Mouse (Mus musculus) CD4-positive, CD25-positive, alpha-beta regulatory T cell, adult 2 months (primary cell): Measurements from ENCODE around the gene Egln3.
A peak's percentile ranks its signal among the peaks of the same experiment; 100 is the strongest.

Source experiments
- DNase-seq: peaks from one replicate; pipeline ENCODE4 v3.0.0-alpha.2; 2012; ENCODE audit warnings: low read depth, low spot score

Gene Egln3

DNA sequence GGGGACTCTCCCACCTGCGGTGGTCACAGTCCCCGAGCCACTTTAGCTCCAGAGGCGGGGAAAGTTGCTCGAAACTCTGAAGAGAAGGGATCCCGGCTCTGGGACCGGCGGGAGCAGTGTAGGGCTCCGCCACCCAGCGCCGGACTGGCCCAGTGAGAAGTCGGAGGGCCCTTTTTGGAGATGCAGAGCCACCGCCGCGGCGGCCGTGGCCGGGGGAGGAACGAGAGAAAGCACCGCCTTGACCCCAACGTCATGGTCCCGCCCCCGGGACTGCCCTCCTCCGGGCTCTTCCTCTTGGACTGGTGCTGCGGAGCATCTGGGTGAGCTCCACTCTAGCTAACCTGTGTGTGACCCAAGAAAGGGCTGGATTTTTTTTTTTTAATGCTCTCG, at the start of gene Egln3:
Gene Egln3 (minus strand): TSS at position 205 of the 390 bp plus-strand sequence.
- DNase-seq: peak; percentile 84

DNA sequence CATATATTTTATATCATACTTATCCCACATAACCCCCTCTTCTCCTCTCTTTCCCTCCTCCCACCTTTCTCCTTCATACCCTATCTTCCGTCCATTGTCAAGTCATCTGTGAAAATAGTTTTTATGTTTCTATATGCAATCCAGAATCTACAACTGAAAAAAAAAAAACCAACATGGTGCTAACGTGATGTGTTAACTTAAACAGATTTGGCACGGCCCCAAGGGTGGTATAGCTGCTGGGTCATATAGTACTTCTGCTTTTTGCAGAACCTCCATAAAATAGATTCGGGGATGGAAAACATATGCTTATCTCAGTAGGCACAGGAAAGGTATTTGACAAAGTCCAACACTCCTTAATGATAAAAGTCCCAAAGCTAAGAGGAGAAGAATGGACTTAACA, 49.8 kb upstream of the Egln3 start:
- no peak for DNase-seq

DNA sequence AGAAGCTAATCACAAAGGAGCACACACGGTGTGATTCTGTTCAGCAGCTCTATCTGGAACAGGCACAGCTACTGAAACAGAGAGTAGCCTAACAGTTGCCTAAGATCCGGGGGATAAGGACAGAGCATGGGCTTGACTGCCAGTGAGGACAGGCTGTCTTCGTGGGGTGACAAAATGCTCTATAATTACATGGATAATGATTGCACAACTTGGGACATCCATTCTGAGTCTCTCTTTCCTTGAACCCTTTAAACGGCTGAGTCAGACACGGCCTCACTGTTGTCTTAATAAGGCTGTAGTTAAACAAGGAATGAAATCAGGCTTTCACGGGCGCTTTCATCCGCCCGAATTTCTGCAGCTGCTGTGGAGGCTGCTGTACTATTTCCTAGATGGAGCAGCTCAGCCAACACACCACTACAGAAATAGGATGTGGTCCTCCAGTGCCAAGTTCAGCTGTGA, 48.3 kb upstream of the Egln3 start:
- no peak for DNase-seq

DNA sequence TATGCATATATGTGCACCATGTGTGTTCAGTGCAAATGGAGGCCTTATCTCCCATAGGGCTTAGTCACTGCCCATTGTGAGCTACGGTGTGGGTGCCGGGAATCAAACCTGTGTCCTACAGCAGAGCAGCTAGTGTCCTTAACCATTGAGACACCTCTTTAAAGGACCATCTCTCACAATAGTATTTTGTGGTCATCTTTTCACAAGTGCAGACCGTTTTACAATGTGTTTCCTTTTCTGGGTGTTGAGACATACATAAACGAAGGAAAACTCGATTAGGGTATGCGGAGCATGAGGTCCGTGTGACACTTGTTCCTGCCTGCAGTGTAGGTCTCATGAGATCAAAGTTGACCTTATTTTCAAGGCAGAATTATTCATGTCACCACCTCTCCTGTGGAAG, 44.2 kb upstream of the Egln3 start:
- DNase-seq: no peak

DNA sequence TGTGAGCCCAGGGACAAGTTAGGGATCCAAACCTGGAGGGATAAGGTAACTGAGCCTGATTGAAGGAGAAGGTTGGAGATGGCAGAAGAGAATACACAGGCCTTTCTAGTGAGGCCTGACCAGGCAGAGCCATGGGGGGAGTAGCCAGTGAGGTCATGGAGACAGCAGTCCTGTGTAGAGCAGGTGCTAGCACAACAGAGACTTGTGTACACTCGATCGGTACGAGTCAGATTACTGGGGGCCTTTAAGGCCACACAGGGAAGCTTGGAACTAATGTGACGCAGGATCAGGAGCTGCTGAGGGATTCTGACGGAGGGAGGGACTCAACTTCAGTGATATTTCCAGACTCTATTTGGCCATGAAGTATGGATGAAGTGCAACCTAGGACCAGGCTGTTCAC, 39.5 kb upstream of the Egln3 start:
- DNase-seq: no peak

DNA sequence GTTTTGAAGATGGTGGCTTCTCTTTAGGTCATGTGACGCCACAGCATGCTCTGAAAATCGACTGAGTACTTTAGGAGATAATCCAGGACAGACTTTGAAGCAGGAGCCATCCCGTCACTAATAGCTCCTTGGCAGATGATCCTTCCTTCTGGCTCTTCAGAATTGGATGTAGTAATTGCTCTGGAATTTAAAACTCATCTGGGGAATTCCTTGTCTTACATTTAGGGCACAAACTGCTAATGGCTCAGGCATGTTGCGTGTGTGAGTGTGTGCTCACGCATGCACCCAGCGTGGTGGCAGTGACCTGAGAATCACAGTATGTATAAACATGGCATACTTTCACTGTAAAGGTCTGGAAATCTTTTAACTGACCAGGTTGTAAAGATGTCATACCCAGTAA, 38.3 kb upstream of the Egln3 start:
- no peak for DNase-seq

DNA sequence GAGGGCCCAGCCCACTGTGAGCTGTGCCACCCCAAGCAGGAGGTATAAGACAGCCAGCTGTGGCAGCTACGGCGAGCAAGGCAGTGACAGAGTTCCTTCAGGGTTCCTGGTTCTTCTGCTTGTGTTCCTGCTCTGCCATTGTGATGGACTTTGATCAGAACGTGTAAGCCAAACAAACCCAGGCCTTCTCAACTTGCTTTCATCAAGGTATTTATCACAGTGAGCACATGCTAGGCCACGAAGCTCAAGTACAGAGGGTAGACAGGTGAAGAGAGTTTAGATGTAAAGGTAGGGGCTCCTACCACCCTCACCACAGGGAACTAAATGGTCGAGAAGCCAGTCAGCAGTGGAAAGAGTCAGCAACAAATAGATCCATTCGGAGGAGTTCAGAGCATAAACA, 30.1 kb upstream of the Egln3 start:
- DNase-seq: no peak

DNA sequence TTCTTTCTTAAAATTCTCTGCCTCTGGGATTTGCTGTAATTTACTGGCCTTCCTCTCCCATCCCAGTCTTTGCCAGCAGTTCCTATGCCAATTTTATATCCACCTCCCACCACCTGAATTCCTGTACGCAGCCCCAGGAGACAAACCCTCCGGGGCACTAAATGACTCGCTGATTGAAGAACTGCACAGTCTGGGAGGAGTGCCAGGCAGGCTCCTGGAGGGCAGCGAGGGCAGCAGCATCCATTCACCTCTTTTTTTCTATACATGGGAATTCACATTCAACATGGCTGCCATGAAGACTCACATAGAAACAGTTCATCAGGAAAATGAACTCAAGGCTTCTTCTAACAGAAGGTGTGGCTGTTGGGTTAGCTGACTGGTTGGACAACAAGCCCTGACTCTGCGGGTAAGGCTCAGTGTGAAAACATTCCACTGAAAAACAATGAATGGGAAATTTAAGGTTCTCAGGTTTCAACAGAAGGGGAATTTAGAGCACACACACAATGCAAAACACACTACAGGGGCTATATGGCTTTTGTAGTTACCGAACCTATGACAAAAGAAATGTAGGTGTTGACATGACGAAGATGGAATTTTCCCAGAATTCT, 29.4 kb upstream of the Egln3 start:
- DNase-seq: no peak

DNA sequence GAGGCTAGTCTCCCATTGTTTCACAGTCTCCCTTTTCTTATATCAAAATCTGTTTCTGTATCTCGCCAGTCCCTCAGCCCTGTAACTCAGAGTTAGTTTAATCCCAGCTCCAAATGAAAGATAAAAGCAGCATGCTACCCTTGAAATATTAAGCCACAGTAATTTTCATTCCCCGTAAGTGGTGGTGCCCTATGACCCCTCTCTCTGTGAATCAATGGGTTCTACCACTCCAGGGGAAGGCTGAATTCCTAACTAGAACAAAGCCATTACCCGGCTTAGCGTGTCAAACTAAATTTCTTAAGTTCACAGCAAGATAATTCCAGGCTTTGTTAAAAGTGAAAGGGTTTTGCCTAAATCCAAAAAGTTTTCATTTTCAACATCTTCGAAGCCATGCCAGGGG, 28.8 kb upstream of the Egln3 start:
- DNase-seq: no peak

DNA sequence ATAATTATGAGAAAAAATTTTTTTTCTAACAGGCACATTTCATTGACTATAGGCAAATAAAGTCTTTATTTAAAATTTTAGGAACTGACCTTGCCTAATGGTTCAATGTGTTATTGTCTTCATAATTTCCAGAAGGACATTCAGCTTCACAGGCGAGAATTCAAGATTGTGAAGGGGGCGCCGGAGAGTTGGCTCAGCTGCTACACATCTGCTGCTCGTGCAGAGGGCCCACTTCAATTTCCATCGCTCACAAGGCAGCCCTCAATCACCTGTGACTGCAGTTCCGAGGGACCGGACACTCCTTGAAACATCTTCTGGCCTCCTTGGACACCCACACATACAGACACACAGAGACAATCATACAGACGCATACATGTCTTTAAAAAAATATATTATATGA, 23.9 kb upstream of the Egln3 start:
- DNase-seq: no peak

DNA sequence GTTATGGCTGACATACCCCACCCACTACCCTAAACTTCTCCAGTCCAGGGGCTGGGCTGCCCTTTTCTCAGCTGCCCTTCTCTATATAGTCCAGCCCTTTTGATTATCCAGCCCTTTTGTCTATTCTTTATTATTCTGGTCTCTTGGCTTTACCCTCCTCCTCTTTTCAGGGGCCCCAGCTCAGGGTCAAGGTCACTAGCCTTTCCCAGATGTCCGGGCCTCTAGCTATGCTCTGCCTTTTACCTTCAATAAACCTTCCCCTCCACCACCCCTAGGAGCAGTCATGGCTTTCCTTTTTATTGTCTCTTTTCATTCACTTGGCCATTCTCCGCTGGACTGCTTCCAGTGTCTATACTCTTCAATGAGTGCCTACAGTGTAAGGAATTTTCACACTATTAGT, 22.7 kb upstream of the Egln3 start:
- DNase-seq: no peak

DNA sequence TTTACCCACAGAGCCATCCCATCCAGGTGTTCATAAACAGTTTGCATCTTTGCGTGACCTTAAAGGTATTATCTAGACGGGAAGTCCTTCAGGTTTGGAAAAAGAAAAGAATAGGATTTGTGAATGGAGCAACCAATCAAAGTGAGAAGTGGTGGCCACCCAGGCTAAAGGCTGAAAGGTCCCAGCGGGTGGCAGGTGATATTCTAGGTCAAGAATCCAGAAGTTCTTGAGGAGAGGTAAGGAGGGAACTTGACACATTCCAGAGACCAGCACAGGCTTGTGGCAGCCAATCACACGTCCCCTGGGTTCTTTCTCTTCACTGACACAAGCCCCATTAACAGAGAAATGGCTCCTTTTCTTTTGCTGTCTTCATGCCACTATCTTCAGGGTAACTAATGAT, 21.9 kb upstream of the Egln3 start:
- no peak for DNase-seq

DNA sequence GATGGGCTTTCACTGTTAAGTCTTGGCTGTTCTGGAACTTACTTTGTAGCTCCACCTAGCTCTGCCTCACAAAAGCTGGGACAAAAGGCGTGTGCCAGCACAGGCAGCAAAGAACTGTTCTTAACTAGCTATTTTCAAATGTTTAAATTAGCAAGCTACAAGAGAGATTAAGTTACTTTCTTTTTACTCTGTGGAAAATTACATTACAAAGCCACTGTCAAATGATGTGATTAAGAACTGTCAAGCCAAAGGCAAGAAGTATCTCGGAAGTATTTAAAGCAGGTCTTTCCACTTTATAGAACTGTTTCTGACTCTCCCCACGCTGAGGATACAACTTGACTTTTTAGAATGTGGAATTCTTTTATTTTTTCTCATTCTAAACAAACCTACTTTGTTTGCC, 21.4 kb upstream of the Egln3 start:
- no peak for DNase-seq

DNA sequence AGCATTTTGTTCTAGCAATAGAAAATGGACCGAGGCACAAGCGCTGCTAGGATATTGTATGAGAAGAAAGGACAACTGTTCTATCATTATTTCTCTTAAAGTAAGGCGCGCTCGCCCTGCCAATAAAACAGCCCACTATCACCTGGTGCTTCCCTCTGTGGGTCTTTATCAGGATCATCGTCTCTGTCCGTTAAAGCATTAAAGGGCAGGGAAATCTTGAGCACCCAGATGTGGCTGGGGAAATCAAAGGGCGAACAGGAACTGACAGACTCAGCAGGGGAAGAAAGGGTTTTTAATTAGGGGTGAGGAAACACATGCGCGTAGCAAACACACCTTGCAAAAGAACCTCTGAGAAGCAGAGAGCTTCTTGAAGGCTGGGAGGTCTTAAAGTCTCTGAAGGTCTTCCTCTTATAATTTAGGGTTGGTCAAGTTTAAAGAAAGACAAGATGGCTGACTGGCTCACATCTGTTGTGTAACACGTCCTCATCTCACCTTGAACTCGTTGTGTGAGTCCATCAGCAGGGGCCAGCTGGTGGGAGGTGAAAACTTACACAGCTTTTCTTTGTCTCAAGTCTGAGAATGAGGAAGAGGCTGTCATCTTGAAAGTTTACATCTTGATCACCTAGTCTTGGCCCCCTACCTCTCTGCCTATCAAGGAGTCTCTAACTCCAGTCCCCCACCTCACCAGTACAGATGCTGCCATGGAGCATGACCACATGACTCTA, 18.5 kb upstream of the Egln3 start:
- no peak for DNase-seq

DNA sequence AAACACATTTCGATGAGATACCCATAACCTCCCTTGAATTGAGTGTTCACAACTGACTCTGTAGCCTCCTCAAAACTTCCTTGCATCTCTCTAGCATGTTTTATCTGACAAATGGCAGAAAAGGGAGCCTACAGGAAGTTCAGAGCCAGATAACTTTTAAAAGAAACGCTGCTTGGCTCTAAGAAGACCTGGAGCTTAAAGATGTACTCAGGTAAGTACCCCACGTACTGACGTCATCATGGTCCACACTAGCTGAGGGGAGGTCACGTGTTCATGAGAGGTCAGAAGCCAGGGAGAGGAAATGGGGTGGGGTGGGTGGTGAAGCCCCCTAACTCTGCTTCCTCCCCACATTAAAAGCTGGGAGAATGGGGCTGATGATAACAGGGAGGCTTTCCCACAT, 13.0 kb upstream of the Egln3 start:
- DNase-seq: no peak

DNA sequence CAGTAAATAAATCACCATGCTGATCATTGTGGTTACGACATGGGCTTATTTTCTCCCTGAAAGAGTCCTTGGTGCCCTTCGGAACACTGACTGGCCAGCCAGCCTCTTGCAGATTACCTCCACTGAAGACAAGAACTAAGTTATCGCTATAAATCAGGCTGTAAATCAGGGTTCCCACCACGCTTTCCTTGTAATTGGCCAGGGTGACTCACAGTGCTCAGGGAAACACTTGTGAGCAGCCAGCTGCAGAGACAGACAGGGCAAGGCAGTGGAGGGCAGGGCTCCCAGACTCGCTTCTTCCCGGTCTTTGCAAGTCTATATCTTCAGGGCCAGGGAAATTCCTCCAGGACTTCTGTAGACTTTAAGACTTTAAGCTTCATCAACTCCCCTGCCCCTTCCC, 10.8 kb upstream of the Egln3 start:
- DNase-seq: no peak

DNA sequence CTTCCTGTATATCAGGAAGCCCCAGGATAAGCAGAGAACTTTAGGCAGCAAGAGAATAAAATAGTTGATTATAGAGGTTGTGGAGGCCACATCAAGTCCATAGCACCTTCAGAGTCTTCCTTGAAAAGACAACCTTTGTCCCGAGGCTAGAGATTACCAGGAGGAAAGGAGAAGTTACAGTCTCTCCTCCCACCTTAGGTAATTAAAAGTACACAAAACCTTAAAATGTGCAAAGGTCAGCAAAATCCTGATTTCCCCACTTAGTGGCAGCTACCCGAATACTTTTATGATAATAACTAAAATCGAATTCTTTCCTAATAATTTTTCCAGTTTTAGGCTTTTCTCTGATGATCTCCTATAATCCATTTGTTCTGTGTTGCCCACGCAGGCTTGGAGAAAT, 10.2 kb upstream of the Egln3 start:
- no peak for DNase-seq

DNA sequence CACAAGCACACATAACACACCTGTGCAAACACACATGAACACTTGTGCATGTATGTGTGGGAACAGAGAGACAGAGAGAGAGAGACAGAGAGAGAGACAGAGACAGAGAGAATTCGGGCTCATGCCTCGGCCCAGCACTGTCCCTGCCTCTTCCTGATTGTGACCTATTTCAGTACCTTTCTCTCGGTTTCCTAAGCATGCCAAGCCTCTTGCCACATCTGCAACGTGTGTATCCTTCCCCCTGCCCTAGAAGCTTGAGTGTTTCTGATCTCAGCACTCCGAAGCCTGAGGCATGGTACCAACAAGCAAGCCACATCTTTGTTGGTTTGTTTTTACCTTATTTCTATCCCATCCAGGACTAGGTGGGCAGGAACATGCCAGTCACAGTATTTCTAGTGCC, 9.6 kb upstream of the Egln3 start:
- no peak for DNase-seq

DNA sequence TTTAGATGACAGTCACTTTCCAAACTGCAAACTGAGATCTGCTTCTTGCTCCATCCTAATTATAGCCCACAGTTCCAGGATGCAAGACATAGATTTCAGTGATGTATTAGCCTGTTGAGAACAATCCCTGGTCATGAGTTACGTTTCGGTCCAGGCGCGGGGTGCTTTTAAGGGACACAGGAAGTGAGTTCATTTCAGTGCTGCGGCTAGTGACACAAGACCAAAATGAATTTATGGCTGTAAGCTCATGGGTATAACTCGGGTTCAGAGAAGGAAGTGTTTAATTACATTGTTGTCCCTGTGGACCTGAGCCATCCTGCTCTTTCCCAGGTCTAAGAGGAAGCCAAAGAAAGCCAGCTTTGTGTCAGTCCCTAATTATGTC, 5.5 kb upstream of the Egln3 start:
- no peak for DNase-seq

DNA sequence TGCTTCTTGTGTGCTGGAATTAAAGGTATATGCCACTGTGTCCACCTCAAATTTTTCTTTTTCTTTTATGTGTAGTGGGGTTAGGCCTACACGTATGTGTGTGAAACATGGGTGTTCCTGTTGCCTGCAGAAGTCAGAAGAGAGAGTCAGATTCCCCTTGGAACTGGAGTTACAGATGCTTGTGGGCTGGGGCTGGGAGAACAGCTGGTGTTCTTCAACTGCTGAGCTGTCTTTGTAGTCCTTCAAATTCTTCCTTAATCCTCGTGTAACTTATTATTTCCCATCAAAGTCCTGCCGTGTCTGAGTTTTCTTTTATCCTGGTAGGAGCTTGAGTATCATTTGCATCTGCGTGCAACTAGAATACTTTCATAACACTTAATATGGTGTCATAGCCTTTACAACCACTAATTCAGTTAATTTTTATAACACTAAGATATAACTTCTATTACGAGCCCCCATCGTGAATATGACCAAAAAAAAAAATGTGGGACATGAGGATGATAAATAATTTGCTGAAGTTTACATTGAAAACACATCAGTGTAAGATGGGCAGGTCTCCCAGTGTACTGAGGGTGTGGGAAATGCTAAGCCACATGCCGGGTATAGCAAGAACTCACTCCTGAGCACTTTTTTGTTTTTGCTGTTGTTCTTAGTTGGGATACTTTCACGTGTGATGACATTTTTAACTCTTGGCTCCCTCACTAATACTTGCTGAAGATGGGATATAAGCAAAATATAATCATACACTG, 4.9 kb upstream of the Egln3 start:
- no peak for DNase-seq

DNA sequence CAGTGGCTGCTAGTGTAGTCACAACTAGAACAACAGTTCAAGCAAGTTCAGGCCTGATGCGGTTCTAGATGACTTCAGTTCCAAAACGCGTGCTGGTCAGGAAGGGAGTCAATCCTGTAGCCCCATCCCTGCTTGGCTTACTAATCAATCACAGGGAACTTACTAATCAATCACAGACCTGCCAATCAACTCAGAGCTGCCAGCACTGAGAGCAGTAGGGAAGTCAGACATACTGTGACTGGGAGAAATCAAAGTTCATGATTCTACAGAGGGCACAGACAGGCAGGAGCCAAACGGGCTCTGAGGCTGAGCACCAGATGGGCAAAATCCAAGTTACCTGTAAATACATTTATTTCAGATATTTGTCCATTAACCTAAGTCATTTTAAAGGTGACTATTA, 2.1 kb upstream of the Egln3 start:
- no peak for DNase-seq

DNA sequence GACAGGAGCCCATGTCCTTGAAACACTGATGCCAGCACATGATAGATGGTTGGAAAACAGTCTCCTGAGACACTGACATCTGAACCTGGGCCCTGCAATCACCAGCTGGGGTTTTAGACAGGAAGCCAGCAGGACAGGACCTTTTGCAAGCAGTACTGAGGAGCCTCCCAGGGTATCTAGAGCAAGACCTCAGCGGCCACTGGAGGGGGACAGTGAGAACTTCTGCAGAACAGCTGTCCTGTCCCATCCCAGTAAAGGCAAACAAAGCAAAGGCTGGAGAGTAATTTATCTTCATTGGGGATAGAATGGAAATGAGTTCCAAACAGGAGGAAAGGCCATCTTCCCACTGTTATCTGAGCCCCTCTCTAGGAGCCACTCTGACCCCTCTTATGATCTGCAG, 1.5 kb upstream of the Egln3 start:
- peak; percentile 66 for DNase-seq
